Mouse (Mus musculus): ENCODE data around the gene Ncl. TPM values are rescaled to one million over a fixed set of nuclear protein-coding genes. Genes with fewer than 3 reads are reported as not detected.

The Ncl gene
- 64.7 and 132 TPM in 2 replicates for polyA plus RNA-seq (2012; rRNA removed)

- peak; percentile 88 for DNase-seq (ENCODE audit: low spot score)
Measured at GRCm38 (mm10) chr1:86358906-86359797, at the start of gene Ncl. Gene Ncl (minus strand): TSS chr1:86359400.

GRCm38 (mm10) chr1:86408515-86408914 is 49.3 kb upstream of the Ncl start:
- DNase-seq (ENCODE audit: low spot score), result no peak

DNA sequence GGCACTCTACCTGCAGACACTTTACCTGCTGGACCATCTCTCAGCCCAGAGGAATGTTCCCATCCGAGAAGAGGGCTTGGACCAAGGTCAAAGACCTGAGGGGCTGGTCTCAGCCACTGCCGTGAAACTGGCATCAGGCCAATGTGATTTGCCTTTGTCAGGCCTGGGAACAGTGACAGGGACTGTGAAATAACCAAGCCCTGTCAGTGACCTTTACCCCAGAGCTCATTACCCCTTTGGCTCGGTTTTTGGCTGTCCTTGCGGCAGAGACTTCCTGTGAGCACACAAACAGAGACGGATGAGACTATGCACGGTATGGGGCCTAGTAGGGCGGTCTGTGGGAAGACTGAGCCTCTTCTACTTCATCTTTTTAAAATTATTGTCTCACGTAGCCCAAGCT is 47.7 kb upstream of the Ncl start:
- no peak for DNase-seq (ENCODE audit: low spot score)

DNA sequence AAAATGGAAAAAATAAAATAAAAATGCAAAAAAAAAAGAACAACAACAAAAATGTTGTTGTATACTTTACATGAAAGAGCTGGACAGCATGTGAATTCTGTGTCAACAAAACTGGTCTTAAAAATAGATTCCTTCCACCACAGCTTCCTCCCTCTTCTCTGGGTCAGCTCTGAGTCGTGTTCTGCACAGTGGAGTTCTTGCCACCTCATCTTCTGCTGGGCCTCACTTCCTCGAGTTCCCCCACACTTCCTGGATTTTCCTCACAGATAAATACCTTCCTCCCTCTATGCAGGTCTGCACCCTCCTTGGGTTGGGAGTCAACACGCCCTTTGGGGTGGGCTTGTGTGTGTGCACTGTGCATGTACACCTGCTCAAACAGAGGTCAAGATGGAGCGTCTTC is 47.1 kb upstream of the Ncl start:
- no peak for DNase-seq (ENCODE audit: low spot score)

DNA sequence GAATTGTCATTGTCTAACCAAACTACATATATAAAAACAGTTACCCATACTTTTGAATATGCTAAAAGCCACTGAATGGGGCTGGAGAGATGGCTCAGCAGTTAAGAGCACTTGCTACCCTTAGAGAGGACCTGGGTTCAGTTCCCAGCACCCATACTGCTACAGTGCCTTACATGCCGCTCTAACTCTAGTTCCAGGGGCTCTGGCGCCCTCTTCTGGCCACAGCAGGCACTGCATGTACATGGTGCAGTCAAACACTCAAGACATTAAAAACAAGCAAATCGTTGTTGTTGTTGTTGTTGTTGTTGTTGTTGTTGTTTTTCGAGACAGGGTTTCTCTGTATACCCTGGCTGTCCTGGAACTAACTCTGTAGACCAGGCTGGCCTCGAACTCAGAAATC is 45.6 kb upstream of the Ncl start:
- DNase-seq (ENCODE audit: low spot score), result no peak

DNA sequence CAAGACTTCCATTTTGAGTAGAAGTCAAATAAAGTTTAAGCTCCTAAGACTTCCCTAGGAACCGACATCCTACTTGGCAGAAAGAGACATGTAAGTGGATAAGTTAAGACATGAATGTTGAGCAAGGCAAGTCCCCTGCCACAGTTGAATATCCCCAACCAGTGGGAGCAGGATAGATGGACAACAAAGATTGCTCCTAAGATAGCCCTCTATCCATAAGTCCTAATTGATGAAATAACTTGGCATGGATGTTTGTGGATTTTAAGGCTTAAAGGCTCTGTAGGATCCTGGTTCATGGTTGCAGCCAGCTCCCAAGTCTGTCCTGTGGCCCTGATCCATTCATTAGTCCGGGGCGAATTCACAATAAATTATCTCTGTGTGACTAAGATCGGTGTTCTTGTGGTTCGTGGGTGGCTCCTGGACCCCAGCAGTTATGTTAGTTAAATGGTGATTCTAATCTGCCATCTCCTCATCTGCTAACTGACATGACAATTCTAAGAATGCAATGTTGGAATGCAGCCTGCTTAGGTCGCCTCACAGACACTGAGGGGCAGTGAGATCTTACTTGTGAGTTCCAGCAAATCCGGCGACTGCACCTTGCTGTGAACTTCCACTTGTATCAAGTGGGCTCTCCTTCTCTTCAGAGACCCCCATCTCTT is 41.0 kb upstream of the Ncl start:
- DNase-seq (ENCODE audit: low spot score), result no peak

DNA sequence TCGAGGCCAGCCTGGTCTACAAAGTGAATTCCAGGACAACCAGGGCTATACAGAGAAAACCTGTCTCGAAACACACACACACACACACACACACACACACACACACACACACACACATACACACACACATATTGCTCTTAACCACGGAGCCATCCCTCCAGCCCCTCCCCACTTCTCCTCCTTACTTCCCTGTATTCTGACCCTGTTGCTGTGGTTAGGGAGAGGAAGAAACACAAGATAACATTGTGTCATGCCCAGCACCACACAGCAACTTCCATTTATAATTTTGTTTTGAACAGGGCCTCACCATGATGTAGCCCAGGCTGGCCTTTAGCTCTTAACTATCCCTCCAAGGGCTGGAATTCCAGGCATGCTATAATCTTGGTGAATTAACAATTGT is 40.1 kb upstream of the Ncl start:
- no peak for DNase-seq (ENCODE audit: low spot score)

GRCm38 (mm10) chr1:86398222-86398621 is 39.0 kb upstream of the Ncl start:
- DNase-seq (ENCODE audit: low spot score), result no peak

DNA sequence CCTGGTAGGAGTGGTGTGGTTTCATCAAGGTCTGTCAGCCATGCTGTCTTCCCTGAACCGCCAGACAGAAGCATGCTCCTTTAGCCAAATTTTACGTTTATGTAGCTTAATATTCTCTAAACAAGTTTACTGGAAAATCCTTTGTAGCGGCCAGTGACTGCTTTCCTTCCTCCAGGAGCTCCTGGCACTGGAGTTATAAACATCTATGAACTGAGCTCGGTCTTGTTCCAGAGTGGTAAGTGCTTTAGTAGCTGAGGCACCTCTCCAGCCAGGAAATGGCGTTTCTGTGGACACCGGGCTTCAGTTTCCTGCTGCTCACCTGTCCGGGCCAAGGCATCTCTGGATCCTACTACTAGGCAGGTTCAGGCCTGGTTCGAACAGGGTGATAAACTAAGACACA is 38.4 kb upstream of the Ncl start:
- DNase-seq (ENCODE audit: low spot score), result no peak

DNA sequence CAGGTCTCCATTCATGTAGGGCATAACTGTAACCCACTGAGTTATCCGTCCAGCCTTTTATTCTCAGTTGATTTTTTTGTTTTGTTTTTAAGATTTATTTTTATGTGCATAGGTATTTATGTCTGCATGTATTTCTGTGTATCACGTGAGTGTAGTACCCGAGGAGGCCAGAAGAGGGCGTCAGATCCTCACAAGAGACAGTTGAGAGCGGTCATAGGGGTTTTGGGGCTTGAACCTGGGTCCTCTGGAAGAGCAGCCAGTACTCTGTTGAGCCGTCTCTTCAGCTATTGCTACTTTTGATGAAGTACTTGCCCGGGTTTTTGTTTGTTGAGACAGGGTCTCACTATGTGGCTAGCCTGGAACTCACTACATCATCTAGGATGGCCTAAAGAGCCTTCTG is 36.7 kb upstream of the Ncl start:
- DNase-seq (ENCODE audit: low spot score), result no peak

DNA sequence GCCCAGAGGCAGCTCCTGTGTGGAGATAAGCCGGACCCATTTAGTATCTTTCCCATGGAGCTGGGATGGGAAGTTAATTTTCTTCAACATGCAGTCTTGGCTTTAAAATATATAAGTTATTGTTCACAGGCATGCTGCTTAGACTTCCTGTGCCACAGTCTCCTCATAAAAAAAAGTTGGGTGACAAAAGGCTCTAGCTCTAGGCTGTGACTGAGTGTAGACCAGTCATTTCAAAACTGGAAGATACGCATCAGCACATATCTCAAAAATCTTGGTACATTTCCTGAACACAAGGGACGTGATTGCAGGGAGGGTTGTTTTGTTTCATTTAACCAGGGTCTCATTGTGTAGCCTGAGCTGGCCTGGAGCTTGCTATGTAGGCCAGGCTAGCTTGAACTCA is 35.0 kb upstream of the Ncl start:
- DNase-seq (ENCODE audit: low spot score), result no peak

GRCm38 (mm10) chr1:86393219-86393618 is 34.0 kb upstream of the Ncl start:
- no peak for DNase-seq (ENCODE audit: low spot score)

DNA sequence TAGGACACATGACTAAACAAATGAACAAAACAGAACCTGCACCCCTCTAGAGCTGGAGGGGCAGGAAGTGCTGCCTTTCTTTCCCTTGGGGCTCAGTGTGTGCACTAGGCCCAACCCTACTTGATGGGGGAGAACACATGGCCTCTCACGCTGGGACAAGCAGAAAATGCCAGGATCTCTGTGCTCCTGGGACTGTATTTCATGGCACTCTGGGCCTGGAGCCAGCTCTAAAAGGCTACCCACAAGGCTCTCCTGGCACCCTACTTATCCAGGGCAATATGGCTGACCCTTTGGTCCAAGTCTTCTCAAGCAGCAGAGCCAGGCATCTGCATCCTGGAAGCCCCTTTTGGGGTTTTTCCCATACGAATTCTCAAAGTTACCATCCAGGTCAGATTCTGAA is 32.2 kb upstream of the Ncl start:
- no peak for DNase-seq (ENCODE audit: low spot score)

- DNase-seq (ENCODE audit: low spot score), result peak; percentile 42
Measured at GRCm38 (mm10) chr1:86389230-86389629, 30.0 kb upstream of the Ncl start.

- no peak for DNase-seq (ENCODE audit: low spot score)
Measured at GRCm38 (mm10) chr1:86381027-86381426, 21.8 kb upstream of the Ncl start.

- no peak for DNase-seq (ENCODE audit: low spot score)
Measured at GRCm38 (mm10) chr1:86379161-86379569, 20.0 kb upstream of the Ncl start.

GRCm38 (mm10) chr1:86378662-86379061 is 19.5 kb upstream of the Ncl start:
- DNase-seq (ENCODE audit: low spot score), result no peak

DNA sequence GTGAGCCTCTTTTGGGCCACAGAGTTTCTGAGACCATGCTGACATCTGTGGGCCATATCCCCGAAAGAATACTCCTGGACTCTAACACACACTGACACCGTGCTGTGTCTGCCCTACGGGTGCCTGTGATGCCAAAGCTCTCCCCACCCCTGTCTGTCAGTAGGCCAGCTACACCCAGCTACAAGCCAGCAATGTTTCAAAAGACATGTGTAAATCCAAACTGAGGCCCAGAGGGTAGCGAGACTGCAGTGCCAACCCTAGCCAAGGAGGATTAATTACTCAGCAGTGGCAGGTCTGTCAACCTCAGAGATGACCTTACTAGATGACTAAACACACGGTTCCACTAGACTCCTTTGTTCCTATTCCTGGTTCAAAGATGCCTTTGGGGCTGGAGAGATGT is 17.2 kb upstream of the Ncl start:
- no peak for DNase-seq (ENCODE audit: low spot score)

DNA sequence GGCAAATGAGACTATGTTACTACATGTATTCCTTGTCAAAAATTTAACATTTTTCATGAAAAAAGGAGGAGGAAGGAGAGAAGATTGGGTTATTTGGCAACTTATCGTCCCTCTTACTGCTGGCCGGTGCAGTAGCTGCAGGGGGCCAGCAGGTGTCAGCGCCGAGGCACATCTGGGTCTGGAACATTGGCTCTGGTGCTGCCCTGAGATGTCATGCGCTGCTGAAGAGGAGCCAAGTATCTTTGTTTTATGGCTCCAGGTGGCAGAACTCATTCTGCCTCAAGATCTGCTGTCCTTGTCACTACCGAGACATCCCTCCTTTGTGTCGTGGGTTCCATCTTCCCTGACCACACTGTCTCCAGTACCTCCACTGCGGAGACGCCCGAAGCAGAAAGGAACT is 12.8 kb upstream of the Ncl start:
- no peak for DNase-seq (ENCODE audit: low spot score)

GRCm38 (mm10) chr1:86368086-86368485 is 8.9 kb upstream of the Ncl start:
- no peak for DNase-seq (ENCODE audit: low spot score)

GRCm38 (mm10) chr1:86363671-86364070 is 4.5 kb upstream of the Ncl start:
- no peak for DNase-seq (ENCODE audit: low spot score)

DNA sequence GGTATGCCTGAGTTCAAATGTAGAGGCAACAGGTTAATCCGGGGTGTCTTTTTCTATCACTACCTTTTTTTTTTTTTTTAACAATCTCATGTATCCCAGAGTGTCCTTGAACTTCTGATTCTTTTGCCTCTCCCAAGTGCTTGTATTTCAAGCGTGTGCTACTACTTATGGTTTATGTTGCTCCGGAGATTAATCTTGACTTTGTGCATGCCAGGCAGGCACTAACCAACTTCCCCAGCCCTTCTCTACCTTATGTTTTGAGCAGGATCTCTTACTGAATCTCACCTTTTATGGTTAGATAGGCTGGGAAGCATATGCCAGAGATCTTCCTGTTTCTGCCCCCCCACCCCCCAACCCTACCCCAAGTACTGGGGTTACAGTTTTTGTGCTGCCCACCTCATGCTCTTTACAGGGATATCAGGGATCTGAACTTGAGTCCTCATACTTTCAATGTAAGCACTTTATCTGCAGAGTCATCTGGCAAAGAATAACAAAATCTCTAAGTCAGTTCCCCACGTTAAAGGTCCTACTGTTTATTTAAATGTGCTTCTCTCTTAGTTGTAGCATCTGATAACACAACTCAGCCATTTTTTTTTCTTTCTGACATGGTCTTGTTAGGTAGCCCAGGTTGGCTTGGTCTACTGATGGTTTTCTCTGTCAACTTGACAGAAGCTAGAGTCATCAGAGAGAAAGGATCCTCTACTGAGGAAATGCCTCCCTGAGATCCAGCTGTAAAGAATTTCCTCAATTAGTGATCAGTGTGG is 2.8 kb upstream of the Ncl start:
- no peak for DNase-seq (ENCODE audit: low spot score)

GRCm38 (mm10) chr1:86360441-86360840 is 1.2 kb upstream of the Ncl start:
- DNase-seq (ENCODE audit: low spot score), result no peak

Measured in urinary bladder, adult 2 months (tissue).